Mouse (Mus musculus) c-Kit-positive CD71-positive TER-119-positive erythroid progenitor cells, embryonic 14.5 days (primary cell): ENCODE data around the gene Tubb1.

Experiments
- DNase-seq: peaks from one replicate; pipeline ENCODE4 v3.0.0-alpha.2; 2013; ENCODE audit warnings: low spot score

Gene Tubb1

DNA sequence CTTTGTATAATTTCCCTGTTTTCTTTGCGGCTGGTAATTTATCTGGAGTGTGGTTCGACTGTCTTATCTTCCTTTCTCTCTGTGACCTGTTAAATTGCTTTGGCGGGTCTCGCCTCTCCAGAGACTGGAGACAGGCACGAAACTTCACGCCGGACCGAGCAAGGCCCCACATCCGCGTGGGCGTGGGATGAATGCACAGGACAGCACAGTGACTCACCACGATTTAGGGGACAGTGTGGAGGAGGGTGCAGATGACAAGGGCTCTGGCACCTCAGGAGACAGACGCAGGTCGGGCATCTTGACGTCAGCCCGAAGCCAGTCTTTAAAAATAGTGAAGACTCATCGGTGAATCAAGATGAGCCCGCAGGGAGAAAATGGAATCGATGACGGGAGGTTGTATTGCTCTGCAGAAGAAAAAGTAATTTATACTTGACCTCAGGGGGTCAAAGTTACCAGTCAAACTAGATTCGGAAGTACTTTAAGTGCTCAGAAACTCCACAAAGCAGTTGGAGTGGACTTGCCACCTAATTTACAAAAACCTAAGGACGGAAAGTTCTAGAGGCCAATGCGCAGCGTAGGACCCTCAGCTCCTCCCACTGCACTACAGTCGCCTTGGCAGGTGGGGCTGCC is 52.5 kb downstream of the Tubb1 start:
- no peak for DNase-seq
